Mouse (Mus musculus) macrophage (primary cell): ENCODE measurements around the gene Lingo4. TPM values are rescaled to one million over a fixed set of nuclear protein-coding genes. Genes with fewer than 3 reads are reported as not detected.

Experiments used
- H3K27ac ChIP-seq: fragments of 350-480 bp; formaldehyde crosslinking; 2 replicates; pipeline ENCODE4 v1.9.0; 2021
- H3K36me3 ChIP-seq: fragments of 350-480 bp; formaldehyde crosslinking; 2 replicates; pipeline ENCODE4 v1.9.0; 2021; ENCODE audit errors: inconsistent target
- H3K4me3 ChIP-seq: fragments of 350-480 bp; formaldehyde crosslinking; 2 replicates; pipeline ENCODE4 v1.9.0; 2021; ENCODE audit errors: inconsistent target
- H3K79me2 ChIP-seq: fragments of 350-480 bp; formaldehyde crosslinking; 2 replicates; pipeline ENCODE4 v1.9.0; 2021; ENCODE audit errors: inconsistent target
- WGBS: methylation state at CpG from one replicate; pipeline ENCODE4 v1.1.7; 2026; ENCODE audit warnings: inconsistent platforms; ENCODE audit not compliant: missing documents; 5-methylcytosine and 5-hydroxymethylcytosine counted together
- polyA plus RNA-seq: library from polyadenylated mRNA; stranded (reverse); fragments of 250-400 nt; gene quantifications from 3 replicates; pipeline ENCODE4 v1.2.4, GENCODE M21; 2018; ENCODE audit warnings: inconsistent platforms

Gene Lingo4
- polyA plus RNA-seq, 1 experiment from 2014 or later, result not detected

DNA sequence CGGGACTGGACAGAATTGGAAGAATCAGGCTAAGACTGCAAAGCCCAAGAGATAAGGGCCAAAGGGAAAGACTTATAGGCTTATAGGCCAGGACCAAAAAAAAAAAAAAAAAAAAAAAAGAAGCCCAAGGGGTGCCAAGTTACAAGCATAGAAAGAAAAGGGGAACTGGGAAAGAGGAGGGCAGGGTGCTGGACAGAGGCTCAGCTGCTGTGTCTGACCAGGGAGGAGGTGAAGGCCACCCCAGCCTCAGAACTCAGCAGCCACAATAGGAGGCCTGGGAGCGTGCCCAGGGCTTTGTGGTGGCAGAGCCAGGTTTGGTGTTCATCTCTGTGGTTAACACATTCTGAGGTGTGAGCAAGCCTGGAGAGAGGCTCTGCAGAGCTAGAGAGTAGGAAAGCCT lies 23.2 kb upstream of the Lingo4 start:
- H3K27ac ChIP-seq, result no peak overlapping the region

DNA sequence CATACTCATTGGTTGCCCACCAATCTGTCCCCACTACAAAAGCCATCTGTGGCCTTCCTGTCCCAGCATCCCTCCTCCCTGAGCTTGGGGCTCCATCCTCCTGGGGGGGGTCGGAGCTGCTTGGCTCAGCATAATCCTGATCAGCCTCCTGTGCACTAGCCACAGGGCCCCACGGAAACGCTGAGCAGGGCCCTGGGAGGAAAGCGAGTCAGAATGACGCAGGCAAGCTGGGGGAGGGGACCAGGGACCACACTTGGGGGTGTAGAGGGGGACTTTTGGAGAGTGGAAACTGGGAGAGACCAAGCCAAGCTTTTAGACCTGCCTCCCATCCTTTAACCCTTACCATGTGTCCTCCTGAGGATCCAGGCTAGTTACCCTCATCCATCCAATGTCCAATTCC lies 22.5 kb upstream of the Lingo4 start:
- 81% methylated on average over 5 of the region's 5 CpGs for WGBS

More for the DNA sequence above, 23.2 kb upstream of the Lingo4 start:
- Histone ChIP-seq H3K4me3 (no peak overlapping the region), H3K36me3 (no peaks in the 10 kb centered on the region), H3K79me2 (no peaks in the 10 kb centered on the region)
- WGBS, result 35% methylated on average over 2 of the region's 2 CpGs

DNA sequence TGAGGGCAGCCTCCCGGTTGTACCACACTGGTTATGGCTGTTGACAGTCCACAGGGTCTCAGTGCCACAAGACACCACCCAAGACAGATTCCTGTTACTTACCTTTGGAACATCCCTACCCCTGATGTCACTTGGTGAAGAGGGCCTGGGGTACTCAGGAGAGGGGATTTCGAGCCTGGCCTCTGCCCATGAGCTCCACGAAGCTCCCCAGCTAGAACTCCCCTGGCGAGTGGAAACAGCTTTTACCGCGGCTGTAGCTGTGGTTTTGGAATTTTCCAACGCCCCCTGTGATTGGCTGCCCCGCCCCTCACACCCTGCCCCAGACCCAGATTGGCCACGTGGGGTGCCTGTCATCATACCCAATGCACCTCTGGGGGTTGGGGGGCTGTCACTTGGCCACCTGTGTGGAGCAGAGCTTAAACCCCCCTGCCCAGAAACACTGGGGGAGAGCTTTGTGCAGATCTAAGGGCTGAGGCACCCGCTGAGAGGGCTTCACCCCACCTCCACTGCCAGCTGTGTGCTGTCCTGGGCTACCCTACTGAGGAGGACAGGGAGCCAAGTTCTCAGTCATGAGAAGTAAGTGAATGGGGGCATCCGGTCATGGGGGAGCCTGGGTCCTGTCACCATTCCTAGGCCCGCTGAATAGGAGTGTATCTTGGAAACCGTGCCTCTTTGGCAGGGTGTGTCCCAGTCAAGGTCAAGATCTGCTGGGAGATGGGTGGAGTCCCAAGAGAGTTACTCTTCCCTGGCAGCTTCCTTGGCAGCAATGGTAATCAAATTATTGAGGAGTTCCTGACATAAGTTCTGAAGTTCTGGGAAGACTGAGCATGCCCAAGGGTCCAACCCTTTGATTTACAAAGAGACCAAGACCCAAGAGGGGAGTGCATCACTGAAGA lies 21.0 kb upstream of the Lingo4 start:
- no peak overlapping the region for H3K4me3 ChIP-seq
- H3K27ac ChIP-seq, result no peak overlapping the region
- H3K79me2 ChIP-seq, result no peaks in the 10 kb centered on the region
- 41% methylated on average over 12 of the region's 13 CpGs for WGBS
- no peaks in the 10 kb centered on the region for H3K36me3 ChIP-seq

More for the DNA sequence above, 22.5 kb upstream of the Lingo4 start:
- no peak overlapping the region for H3K4me3 ChIP-seq
- H3K79me2 ChIP-seq, result no peaks in the 10 kb centered on the region
- no peak overlapping the region for H3K27ac ChIP-seq
- no peaks in the 10 kb centered on the region for H3K36me3 ChIP-seq

DNA sequence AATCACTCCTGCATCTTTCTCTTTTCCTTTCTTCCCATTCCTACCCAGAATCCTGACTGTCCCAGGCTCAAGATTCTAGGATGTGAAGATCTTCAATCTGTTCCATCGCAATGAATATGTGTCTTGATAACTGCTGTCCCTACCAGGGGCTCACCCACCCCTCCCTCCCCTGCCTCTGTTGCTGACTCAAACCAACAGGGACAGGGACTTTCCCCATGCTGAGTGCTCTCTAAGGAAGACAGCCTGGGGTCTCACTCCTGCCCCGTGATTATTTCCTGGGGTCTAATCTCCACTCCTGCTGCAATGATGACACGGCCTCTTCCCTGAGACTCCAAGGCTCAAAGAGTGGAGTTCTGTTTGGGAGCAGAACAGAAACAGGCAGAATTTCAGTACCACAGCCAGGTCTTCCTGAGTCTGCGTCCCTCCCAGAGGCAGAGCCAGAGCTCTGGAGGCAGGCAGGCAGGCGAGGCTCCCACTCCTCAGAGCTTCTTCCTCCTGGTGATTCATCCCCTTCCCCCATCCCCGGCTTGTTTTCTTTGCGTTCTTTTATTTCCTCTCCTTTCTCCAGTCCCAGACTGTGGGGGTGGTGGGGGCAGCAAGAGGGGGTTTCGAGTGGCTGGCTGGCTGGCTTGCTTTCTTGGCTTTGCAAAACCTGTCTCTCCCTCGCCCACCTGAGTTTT lies 18.3 kb upstream of the Lingo4 start:
- Histone ChIP-seq H3K27ac (no peak overlapping the region), H3K79me2 (no peaks in the 10 kb centered on the region), H3K36me3 (no peaks in the 10 kb centered on the region), H3K4me3 (no peak overlapping the region)
- 54% methylated on average over 9 of the region's 9 CpGs for WGBS

DNA sequence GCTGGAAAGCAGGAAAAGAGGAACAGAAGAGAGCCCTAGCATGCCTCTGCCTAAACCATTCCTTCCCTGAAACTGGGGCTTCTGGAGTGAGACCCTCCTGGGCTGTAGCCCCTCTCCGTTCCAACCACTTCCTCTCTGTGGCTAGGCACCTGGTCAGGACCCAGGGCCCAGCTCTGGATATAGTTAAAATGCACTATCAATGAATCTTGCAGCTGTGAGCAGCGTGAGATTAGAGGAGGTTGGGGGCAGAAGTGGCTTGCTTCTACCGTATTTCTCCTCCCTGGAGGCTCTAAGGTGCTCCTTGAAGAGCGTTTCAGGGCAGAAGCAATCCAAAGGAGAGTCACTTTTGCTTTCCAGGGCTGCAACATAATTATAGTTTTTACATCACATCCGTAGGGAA lies 16.0 kb upstream of the Lingo4 start:
- Histone ChIP-seq H3K4me3 (no peak overlapping the region), H3K27ac (no peak overlapping the region), H3K79me2 (no peaks in the 10 kb centered on the region), H3K36me3 (no peaks in the 10 kb centered on the region)
- WGBS, result 28% methylated on average over 5 of the region's 5 CpGs

DNA sequence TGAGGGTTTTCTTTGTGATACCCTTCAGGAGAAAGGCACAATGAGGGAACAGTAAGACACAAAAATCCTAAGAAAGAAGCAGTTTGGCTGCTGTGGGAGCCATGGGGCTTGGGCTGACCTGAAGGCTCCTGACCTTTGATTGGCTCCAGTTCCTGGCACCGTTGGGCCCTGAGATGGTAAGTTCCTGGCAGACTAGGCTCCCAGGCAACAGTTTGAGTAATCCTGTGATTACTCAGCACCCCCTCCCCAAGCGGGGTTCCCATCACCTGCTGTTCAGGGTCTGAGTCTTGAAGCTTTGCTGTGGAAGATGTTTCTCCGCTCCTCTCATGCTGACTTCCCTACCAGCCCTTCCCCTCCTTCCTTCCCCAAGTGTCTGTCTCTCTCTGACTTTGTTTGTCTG lies 14.8 kb upstream of the Lingo4 start:
- Histone ChIP-seq H3K79me2 (no peaks in the 10 kb centered on the region), H3K27ac (no peak overlapping the region), H3K4me3 (no peak overlapping the region), H3K36me3 (no peaks in the 10 kb centered on the region)
- 70% methylated on average over 3 of the region's 3 CpGs for WGBS

DNA sequence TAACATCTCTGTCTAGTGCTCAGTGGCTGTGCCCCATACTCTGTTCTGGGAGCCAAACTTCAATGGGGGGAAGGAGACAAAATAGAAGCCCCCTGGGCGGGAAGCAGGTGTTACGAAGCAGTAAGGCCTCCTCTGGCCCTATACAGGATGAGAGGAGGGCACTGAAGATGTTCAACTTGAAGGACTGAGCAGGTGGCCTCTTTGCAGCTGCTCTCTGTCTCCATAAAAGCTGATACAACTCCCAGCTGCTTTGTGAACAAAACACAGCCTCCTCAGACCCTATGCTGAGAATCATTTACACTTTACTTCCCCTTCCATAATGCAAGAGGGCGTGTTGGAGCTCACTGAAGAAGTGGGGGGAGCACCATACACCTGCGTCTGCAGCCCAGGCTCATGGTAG lies 11.6 kb upstream of the Lingo4 start:
- H3K27ac ChIP-seq, result no peak overlapping the region
- no peaks in the 10 kb centered on the region for H3K79me2 ChIP-seq
- H3K36me3 ChIP-seq, result no peaks in the 10 kb centered on the region
- H3K4me3 ChIP-seq, result no peak overlapping the region
- WGBS, result 63% methylated on average over 4 of the region's 4 CpGs

DNA sequence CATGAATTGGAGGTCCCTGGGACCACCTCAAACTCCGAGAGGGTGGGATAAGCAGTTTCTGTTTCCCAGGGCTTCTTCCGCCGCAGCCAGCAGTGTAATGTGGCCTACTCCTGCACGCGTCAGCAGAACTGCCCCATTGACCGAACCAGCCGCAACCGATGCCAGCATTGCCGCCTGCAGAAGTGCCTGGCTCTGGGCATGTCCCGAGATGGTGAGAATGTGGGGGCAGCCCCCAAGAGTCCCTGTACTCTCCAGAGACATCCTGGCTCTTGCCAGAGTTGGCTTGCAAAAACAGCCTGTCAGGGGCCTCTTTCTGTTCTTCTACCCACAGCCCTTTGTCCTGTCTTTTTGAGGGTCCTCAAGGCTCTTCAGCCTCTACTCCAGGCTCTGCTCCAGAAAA lies 10.9 kb upstream of the Lingo4 start:
- 90% methylated on average over 10 of the region's 10 CpGs for WGBS
- no peak overlapping the region for H3K4me3 ChIP-seq
- H3K27ac ChIP-seq, result no peak overlapping the region
- H3K79me2 ChIP-seq, result no peaks in the 10 kb centered on the region
- no peaks in the 10 kb centered on the region for H3K36me3 ChIP-seq

DNA sequence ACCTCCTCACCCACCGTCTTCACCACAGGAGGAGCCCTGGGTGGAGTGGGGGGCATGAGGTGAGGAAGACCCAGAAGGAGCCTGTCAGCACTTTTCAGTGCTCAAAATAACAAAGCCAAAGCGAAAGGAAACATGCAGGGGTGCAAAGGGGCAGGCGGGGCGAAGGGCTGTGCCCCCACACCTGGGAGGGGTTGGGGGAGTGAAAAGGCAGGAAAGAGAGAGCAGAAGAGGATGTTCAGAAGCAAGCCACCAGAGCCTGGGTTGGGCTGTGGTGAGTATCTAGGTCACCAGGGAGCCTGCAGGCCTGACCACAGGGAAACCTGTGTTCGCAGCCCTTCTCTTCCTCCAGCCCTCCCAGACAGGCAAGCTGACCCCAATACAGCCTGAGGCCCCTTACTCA lies 10.3 kb upstream of the Lingo4 start:
- H3K79me2 ChIP-seq, result no peaks in the 10 kb centered on the region
- no peak overlapping the region for H3K4me3 ChIP-seq
- no peaks in the 10 kb centered on the region for H3K36me3 ChIP-seq
- 2% methylated on average over 5 of the region's 5 CpGs for WGBS
- H3K27ac ChIP-seq, result no peak overlapping the region

DNA sequence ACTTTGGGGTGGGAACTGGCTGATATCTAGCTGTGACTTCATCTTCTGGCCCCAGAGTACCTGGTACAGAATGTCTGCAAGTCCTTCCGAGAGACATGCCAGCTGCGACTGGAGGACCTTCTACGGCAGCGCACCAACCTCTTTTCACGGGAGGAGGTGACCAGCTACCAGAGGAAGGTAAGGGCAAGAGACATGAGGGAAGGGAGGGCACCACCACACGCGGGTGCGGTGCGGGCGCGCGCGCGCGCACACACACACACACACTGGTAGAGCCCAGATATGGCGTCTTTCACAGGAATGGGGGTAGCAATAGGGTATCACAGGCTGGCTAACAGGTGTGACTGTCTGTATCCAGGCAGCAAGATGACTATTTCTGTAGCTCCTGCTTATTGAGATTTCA lies 8.9 kb upstream of the Lingo4 start:
- Histone ChIP-seq H3K79me2 (no peaks in the 10 kb centered on the region), H3K4me3 (no peak overlapping the region), H3K36me3 (no peaks in the 10 kb centered on the region), H3K27ac (no peak overlapping the region)
- WGBS, result 97% methylated on average over 16 of the region's 16 CpGs

DNA sequence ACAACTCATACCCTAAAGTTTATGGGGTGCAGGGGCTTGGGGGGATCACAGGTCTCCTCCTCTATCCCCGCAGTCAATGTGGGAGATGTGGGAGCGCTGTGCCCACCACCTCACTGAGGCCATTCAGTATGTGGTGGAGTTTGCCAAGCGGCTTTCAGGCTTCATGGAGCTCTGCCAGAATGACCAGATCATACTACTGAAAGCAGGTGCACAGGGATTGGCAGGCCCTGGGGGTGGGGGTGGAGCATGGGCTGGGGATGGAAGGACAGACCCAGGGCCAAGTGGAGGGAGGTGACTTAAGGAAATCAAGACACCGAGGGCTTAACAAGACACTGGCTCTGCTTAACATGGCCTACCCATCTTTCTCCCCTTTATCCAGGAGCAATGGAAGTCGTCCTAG lies 7.3 kb upstream of the Lingo4 start:
- no peak overlapping the region for H3K4me3 ChIP-seq
- H3K36me3 ChIP-seq, result no peaks in the 10 kb centered on the region
- WGBS, result 94% methylated on average over 5 of the region's 5 CpGs
- no peaks in the 10 kb centered on the region for H3K79me2 ChIP-seq
- H3K27ac ChIP-seq, result no peak overlapping the region

DNA sequence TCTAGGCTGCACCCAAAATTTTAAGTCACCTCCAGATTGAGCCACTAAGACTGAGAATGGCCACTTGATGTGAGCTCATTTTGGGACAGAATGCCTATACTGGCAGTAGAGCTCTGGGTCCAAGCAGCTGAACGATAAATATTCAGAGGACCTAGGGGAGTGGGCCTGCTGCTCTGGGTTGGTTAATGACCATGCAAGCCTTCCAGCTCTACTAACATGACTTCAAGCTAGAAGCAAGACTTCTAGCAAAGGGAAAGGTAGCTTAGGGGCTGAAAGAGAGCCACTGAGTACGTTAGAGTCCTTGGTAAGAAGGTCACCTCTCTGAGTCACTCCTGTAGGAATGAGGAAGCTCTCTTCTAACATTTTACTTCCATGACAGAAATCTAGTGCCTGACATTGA lies 6.2 kb upstream of the Lingo4 start:
- no peak overlapping the region for H3K27ac ChIP-seq
- 66% methylated on average over 2 of the region's 2 CpGs for WGBS
- no peaks in the 10 kb centered on the region for H3K79me2 ChIP-seq
- no peaks in the 10 kb centered on the region for H3K36me3 ChIP-seq
- H3K4me3 ChIP-seq, result no peak overlapping the region

DNA sequence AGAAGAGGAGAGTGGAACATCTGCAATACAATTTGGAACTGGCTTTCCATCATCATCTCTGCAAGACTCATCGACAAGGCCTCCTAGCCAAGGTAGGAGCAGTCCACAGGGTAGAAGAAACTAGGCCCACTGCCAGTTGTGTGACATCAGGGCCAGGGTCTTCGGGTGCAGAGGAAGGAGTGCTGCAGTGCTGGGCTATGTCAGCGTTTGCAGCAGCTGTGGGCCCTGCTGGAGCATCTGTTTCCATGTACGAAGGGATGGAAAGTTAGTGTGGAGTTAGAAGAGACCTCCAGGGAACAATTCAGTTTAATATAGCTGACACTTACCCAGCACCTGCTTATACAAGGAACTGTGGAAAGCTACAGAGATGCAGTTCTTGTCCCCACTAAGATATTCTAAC lies 5.3 kb upstream of the Lingo4 start:
- WGBS, result 81% methylated on average over 4 of the region's 4 CpGs
- H3K36me3 ChIP-seq, result no peaks in the 10 kb centered on the region

DNA sequence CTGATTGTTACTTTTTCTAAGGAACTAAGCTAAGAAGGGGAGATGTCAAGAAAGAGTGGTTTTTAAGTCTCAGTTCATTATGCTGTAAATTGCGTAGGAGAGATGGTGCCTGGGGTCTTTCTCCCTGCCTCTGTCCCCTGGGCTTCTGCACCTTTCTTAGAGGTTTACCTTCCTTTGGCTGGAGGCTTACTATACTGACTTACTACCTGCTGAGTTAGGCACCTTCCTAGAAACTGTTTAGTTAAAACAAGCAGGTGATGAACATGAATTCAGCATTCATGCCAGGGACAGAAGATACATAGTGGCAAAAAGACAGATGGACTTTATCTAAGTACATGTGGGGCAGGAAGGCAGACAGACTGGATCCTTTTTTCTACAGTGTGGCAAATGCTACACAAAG lies 2.0 kb upstream of the Lingo4 start:
- Histone ChIP-seq H3K4me3 (no peak overlapping the region), H3K79me2 (no peaks in the 10 kb centered on the region), H3K27ac (no peak overlapping the region), H3K36me3 (no peaks in the 10 kb centered on the region)
- WGBS, result 100% methylated on average over 1 of the region's 1 CpGs

More for the DNA sequence above, 5.3 kb upstream of the Lingo4 start:
- no peak overlapping the region for H3K4me3 ChIP-seq
- no peaks in the 10 kb centered on the region for H3K79me2 ChIP-seq
- no peak overlapping the region for H3K27ac ChIP-seq

DNA sequence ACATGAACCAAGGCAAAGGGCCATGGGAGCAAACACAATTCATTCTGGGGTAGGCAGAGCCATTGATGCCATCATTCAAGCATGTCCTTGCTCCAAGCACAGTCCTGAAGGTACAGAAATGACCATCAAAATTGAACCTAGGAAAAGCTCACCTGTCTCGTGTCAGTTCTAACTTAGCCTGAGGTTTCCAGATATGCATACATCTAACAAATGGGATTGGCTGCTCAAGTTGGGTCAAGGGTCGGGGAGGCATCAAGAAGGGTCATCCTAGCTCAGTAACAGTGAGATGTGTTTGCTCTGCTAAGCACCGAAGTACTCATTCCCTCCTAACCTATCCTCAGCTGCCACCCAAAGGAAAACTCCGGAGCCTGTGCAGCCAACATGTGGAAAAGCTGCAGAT lies 1.5 kb upstream of the Lingo4 start:
- no peak overlapping the region for H3K27ac ChIP-seq
- WGBS, result 86% methylated on average over 4 of the region's 4 CpGs
- H3K4me3 ChIP-seq, result no peak overlapping the region
- no peaks in the 10 kb centered on the region for H3K36me3 ChIP-seq
- no peaks in the 10 kb centered on the region for H3K79me2 ChIP-seq
